Mouse (Mus musculus) stomach, embryonic 15.5 days (tissue): ENCODE results near the gene Nav2. TPM values are rescaled to one million over a fixed set of nuclear protein-coding genes. Genes with fewer than 3 reads are reported as not detected.

Experiments
- ATAC-seq: fragments of 200-750 bp; cut with Nextera tagmentation; 2 replicates; pipeline ENCODE4 v1.8.0; 2017; ENCODE audit warnings: low read depth, moderate number of reproducible peaks, moderate TSS enrichment; ENCODE audit not compliant: insufficient read depth, low FRiP score
- H3K27ac ChIP-seq: fragments of 300-500 bp; sonication (generic); 2 replicates; pipeline ENCODE4 v1.5.1; 2015; ENCODE audit warnings: mild to moderate bottlenecking, inconsistent platforms
- H3K27me3 ChIP-seq: fragments of 300-500 bp; sonication (generic); replicated peaks from 2 replicates; pipeline ENCODE4 v1.6.1; 2015; ENCODE audit warnings: inconsistent platforms
- H3K36me3 ChIP-seq: fragments of 300-500 bp; sonication (generic); 2 replicates; pipeline ENCODE4 v1.6.1; 2015; ENCODE audit warnings: inconsistent platforms
- H3K4me1 ChIP-seq: fragments of 300-500 bp; sonication (generic); 2 replicates; pipeline ENCODE4 v1.6.1; 2015; ENCODE audit warnings: inconsistent platforms
- H3K4me2 ChIP-seq: fragments of 300-500 bp; sonication (generic); 2 replicates; pipeline ENCODE4 v1.6.1; 2015; ENCODE audit warnings: mild to moderate bottlenecking, inconsistent platforms
- H3K4me3 ChIP-seq: fragments of 300-500 bp; sonication (generic); replicated peaks from 2 replicates; pipeline ENCODE4 v1.5.1; 2015; ENCODE audit warnings: inconsistent platforms
- H3K9ac ChIP-seq: fragments of 300-500 bp; sonication (generic); 2 replicates; pipeline ENCODE4 v1.6.1; 2015; ENCODE audit warnings: inconsistent platforms
- H3K9me3 ChIP-seq: fragments of 300-500 bp; sonication (generic); 2 replicates; pipeline ENCODE4 v1.6.1; 2016; ENCODE audit warnings: inconsistent platforms
- WGBS: fragments of 180-500 bp; shearing (Covaris S2); methylation state at CpG from one replicate; pipeline ENCODE4 v1.1.7; 2015; 5-methylcytosine and 5-hydroxymethylcytosine counted together
- polyA plus RNA-seq: library from polyadenylated mRNA; unstranded; fragments of >200 nt; fragmentation: Nextera tagmentation; extraction: Ambion mirVana; gene quantifications from 2 replicates; pipeline ENCODE4 v1.2.1, GENCODE M21; 2015

The Nav2 gene
- polyA plus RNA-seq, 1 experiment from 2014 or later: 20.4 TPM

DNA sequence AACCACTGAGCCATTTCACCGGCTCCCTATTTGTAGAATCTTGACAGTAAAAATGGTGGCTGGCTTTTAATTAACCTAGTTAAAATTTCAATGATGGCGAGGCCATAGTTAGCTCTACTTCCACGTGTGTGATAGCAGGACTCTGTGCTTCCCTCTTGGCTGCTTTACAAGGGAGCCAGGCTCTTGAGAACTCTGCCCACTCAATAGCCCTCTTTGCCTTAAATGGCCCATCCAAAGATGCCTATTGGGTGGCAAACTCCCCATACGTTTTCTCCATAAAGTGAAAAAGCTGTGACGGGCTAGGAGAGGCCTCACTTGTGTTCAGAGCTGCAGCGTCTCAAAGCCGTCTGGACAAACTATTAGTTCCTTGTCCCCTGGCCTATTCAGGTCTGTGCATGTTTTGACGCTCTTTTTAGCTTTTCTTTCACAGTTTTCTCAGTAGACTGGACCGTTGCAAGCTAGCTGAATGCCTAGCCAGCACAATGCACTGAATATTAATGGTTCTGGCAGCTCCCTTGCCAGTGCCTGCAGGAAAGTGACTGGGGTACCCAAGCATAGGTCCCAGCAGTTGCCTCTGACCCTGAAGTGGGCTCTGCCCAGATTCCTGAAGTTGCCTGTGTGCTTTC is 453.1 kb downstream of the Nav2 start:
- H3K9ac ChIP-seq: no peak overlapping the region
- no peaks in the 10 kb centered on the region for H3K9me3 ChIP-seq
- no peak overlapping the region for H3K27ac ChIP-seq
- WGBS: 82% methylated on average over 9 of the region's 9 CpGs
- H3K4me1 ChIP-seq: no peaks in the 10 kb centered on the region
- no peak for ATAC-seq
- H3K36me3 ChIP-seq: no peaks in the 10 kb centered on the region
- no peak overlapping the region for H3K4me3 ChIP-seq
- no peaks in the 10 kb centered on the region for H3K27me3 ChIP-seq
- no peak overlapping the region for H3K4me2 ChIP-seq

- WGBS: 89% methylated on average over 13 of the region's 13 CpGs
- ATAC-seq: no peak
- H3K36me3 ChIP-seq: no peaks in the 10 kb centered on the region
- no peaks in the 10 kb centered on the region for H3K9me3 ChIP-seq
- no peaks in the 10 kb centered on the region for H3K27me3 ChIP-seq
- H3K4me1 ChIP-seq: no peaks in the 10 kb centered on the region
- no peak overlapping the region for H3K9ac ChIP-seq
- no peak overlapping the region for H3K4me3 ChIP-seq
- H3K4me2 ChIP-seq: no peak overlapping the region
- H3K27ac ChIP-seq: no peak overlapping the region
Measured at GRCm38 (mm10) chr7:49364486-49365162, 456.1 kb downstream of the Nav2 start.

- no peaks in the 10 kb centered on the region for H3K4me1 ChIP-seq
- H3K4me2 ChIP-seq: no peak overlapping the region
- no peak for ATAC-seq
- no peaks in the 10 kb centered on the region for H3K36me3 ChIP-seq
- H3K27ac ChIP-seq: no peak overlapping the region
- no peak overlapping the region for H3K4me3 ChIP-seq
- H3K27me3 ChIP-seq: no peaks in the 10 kb centered on the region
- no peaks in the 10 kb centered on the region for H3K9me3 ChIP-seq
- 58% methylated on average over 5 of the region's 5 CpGs for WGBS
- H3K9ac ChIP-seq: no peak overlapping the region
Measured at GRCm38 (mm10) chr7:49368590-49368989, 460.1 kb downstream of the Nav2 start.

DNA sequence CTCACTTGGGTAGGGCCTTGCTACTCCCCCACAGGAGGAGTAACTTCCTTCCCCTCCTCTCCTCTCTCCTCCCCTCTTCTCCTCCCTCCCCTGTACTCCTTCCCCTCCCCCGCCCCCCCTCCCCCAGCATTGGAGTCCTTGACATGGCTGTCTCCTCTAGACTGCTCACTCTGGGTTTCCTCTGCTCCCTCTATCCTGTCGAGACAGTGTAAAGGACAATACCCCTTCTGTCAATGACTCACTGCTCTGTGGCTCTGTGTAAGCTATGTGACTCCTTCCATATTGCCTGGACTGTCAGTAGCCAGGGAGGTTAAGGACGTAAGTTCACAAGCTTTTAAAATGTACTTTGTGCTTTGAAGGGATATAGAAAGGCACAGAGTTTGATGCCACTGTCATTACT is 460.5 kb downstream of the Nav2 start:
- H3K4me1 ChIP-seq: no peaks in the 10 kb centered on the region
- no peak overlapping the region for H3K4me2 ChIP-seq
- H3K36me3 ChIP-seq: no peaks in the 10 kb centered on the region
- no peak for ATAC-seq
- H3K27me3 ChIP-seq: no peaks in the 10 kb centered on the region
- H3K9ac ChIP-seq: no peak overlapping the region
- no peak overlapping the region for H3K4me3 ChIP-seq
- 41% methylated on average over 3 of the region's 3 CpGs for WGBS
- H3K9me3 ChIP-seq: no peaks in the 10 kb centered on the region
- H3K27ac ChIP-seq: no peak overlapping the region

DNA sequence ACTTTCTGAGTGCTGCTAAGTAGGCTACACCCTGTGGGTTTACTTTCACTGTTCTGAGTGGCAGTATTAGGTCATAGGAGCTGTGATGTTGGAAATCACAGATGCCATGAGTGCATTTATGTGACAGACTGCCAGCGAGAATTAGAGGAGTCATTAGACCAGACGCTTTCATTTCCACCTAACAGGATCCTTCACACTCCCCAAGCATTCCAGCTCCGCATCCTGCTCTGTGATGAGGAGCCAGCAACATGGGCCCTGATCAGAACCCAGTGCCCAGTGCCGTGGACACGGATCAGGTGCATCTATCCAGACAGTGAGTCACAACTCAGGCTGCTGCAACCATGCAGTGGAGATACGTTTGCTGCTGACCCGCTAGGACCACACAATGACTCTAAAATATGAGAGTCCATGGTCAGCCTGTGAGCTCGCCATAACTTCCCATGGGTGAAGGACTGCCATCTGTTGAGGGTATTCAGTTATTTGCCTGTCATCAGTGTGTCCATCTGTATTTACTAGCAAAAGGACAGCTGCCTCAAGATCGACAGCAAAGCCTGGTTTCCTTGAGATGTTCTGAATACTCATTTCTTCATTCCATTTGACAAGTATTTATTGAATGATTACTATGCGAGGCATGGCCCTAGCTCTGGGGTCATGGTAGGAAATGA is 461.4 kb downstream of the Nav2 start:
- Histone ChIP-seq H3K4me2 (no peak overlapping the region), H3K27me3 (no peaks in the 10 kb centered on the region), H3K9me3 (no peaks in the 10 kb centered on the region), H3K4me1 (peaks cover 2% of the 10 kb centered on the region; the same call in 1 of the 2 replicates), H3K4me3 (no peak overlapping the region), H3K9ac (no peak overlapping the region), H3K36me3 (no peaks in the 10 kb centered on the region), H3K27ac (no peak overlapping the region)
- 83% methylated on average over 10 of the region's 10 CpGs for WGBS
- no peak for ATAC-seq

DNA sequence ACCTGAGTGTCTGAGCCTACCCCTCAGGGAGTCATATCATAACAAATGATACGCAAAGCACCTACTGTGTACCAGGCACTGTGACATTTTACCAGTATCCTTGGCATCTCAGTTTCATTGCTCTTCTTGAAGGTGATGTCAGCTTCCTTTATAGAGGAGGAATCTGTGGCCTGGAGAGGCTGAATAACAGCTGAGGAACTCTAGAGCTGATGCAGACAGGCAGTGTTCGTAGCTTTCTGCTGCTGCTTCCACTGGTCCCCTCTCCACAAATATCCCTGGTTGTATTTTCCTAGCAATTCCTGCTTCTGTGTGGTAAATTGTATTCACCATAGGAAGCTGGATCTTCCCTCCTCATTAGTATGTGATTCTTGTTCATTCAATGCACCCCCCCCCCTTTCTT is 462.8 kb downstream of the Nav2 start:
- Histone ChIP-seq H3K36me3 (no peaks in the 10 kb centered on the region), H3K4me2 (no peak overlapping the region), H3K27me3 (no peaks in the 10 kb centered on the region), H3K4me1 (peaks cover 5% of the 10 kb centered on the region; the same call in 1 of the 2 replicates), H3K9ac (no peak overlapping the region), H3K9me3 (no peaks in the 10 kb centered on the region), H3K4me3 (no peak overlapping the region), H3K27ac (no peak overlapping the region)
- ATAC-seq: no peak
- WGBS: 84% methylated on average over 2 of the region's 2 CpGs

- H3K9ac ChIP-seq: no peak overlapping the region
- WGBS: 77% methylated on average over 7 of the region's 7 CpGs
- no peaks in the 10 kb centered on the region for H3K27me3 ChIP-seq
- H3K4me3 ChIP-seq: no peak overlapping the region
- no peaks in the 10 kb centered on the region for H3K9me3 ChIP-seq
- no peaks in the 10 kb centered on the region for H3K36me3 ChIP-seq
- peaks cover 5% of the 10 kb centered on the region; the same call in 1 of the 2 replicates for H3K4me1 ChIP-seq
- no peak for ATAC-seq
- no peak overlapping the region for H3K27ac ChIP-seq
- no peak overlapping the region for H3K4me2 ChIP-seq
Measured at GRCm38 (mm10) chr7:49371972-49372371, 463.5 kb downstream of the Nav2 start.

GRCm38 (mm10) chr7:49373173-49373572 is 464.7 kb downstream of the Nav2 start:
- Histone ChIP-seq H3K27ac (no peak overlapping the region), H3K4me3 (no peak overlapping the region), H3K4me1 (peaks cover 5% of the 10 kb centered on the region; the same call in 1 of the 2 replicates), H3K36me3 (no peaks in the 10 kb centered on the region), H3K4me2 (no peak overlapping the region), H3K27me3 (no peaks in the 10 kb centered on the region), H3K9me3 (no peaks in the 10 kb centered on the region), H3K9ac (no peak overlapping the region)
- no peak for ATAC-seq
- 72% methylated on average over 1 of the region's 1 CpGs for WGBS

GRCm38 (mm10) chr7:49373661-49374060 is 465.1 kb downstream of the Nav2 start:
- Histone ChIP-seq H3K27ac (no peak overlapping the region), H3K36me3 (no peaks in the 10 kb centered on the region), H3K9me3 (no peaks in the 10 kb centered on the region), H3K4me3 (no peak overlapping the region), H3K27me3 (no peaks in the 10 kb centered on the region), H3K4me1 (peaks cover 5% of the 10 kb centered on the region; the same call in 1 of the 2 replicates), H3K9ac (no peak overlapping the region), H3K4me2 (no peak overlapping the region)
- ATAC-seq: no peak
- 91% methylated on average over 3 of the region's 3 CpGs for WGBS

DNA sequence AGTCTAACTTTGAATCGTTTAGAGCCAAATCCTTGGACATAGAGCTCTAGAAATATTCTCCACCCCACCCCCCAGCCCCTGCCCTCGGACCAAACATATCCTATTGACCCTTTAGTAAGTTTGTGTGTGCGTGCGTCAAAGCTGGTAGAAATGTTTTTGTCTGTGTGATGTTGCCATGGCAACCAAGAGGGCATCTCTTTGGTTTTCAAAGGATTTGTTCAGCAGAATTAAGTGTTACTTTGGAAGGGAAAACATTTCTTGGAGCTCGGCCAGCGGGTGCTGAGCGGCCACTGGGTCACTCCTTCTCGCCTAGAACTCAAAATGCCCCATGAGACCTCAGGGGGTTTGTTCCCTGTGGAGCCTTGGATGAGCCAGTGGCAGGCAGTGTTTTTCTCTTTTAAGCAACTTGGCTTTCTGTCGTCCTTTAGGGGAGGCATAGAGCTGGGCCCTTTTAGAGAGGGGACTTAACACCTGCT is 467.0 kb downstream of the Nav2 start:
- H3K27ac ChIP-seq: no peak overlapping the region
- no peak overlapping the region for H3K4me2 ChIP-seq
- no peaks in the 10 kb centered on the region for H3K36me3 ChIP-seq
- H3K9me3 ChIP-seq: no peaks in the 10 kb centered on the region
- ATAC-seq: no peak
- 23% methylated on average over 9 of the region's 9 CpGs for whole genome bisulfite sequencing
- H3K4me1 ChIP-seq: peaks cover 5% of the 10 kb centered on the region; the same call in 1 of the 2 replicates
- no peak overlapping the region for H3K4me3 ChIP-seq
- no peaks in the 10 kb centered on the region for H3K27me3 ChIP-seq
- H3K9ac ChIP-seq: no peak overlapping the region

DNA sequence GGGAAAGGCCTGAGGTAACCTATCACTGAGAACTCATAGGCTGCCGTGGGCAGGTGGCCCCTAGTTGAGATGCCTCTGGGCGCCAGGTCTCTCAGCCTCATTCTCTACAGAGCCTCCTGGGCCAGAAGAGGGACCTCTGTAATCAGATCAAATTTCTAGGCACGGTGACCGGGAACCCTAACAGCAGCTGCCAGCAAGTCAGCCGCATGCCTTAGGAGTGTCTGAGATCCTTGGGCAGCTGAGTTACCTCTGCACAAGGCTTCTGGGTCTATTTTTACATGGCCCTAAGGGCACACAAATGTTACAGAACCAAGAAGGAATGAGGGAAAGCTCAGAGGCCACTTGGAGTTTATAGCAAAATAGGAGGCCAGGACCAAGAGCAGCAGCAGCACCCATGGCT is 470.1 kb downstream of the Nav2 start:
- no peak for ATAC-seq
- Histone ChIP-seq H3K4me3 (no peak overlapping the region), H3K36me3 (no peaks in the 10 kb centered on the region), H3K27me3 (no peaks in the 10 kb centered on the region), H3K27ac (no peak overlapping the region), H3K4me2 (no peak overlapping the region), H3K4me1 (peaks cover 8% of the 10 kb centered on the region), H3K9ac (no peak overlapping the region), H3K9me3 (no peaks in the 10 kb centered on the region)
- 72% methylated on average over 5 of the region's 5 CpGs for WGBS

GRCm38 (mm10) chr7:49380940-49381339 is 472.4 kb downstream of the Nav2 start:
- no peak overlapping the region for H3K4me3 ChIP-seq
- H3K9ac ChIP-seq: no peak overlapping the region
- H3K4me2 ChIP-seq: no peak overlapping the region
- no peak overlapping the region for H3K27ac ChIP-seq
- no peaks in the 10 kb centered on the region for H3K9me3 ChIP-seq
- no peaks in the 10 kb centered on the region for H3K36me3 ChIP-seq
- WGBS: 71% methylated on average over 9 of the region's 9 CpGs
- H3K27me3 ChIP-seq: no peaks in the 10 kb centered on the region
- peaks cover 4% of the 10 kb centered on the region; the same call in 1 of the 2 replicates for H3K4me1 ChIP-seq
- no peak for ATAC-seq
